Mouse (Mus musculus) stomach, embryonic 14.5 days (tissue): ENCODE data around the gene Epdr1. TPM values are rescaled to one million over a fixed set of nuclear protein-coding genes. Genes with fewer than 3 reads are reported as not detected.

Source experiments
- ATAC-seq: fragments of 200-750 bp; cut with Nextera tagmentation; 2 replicates; pipeline ENCODE4 v1.8.0; 2017; ENCODE audit warnings: low read depth, moderate TSS enrichment; ENCODE audit not compliant: insufficient number of reproducible peaks, insufficient read depth, low FRiP score
- H3K27ac ChIP-seq: fragments of 300-500 bp; sonication (generic); 2 replicates; pipeline ENCODE4 v1.5.1; 2014; ENCODE audit warnings: mild to moderate bottlenecking, low read length, moderate library complexity, mixed read lengths
- H3K27me3 ChIP-seq: fragments of 300-500 bp; sonication (generic); 2 replicates; pipeline ENCODE4 v1.6.1; 2014; ENCODE audit warnings: low read length, control low read depth, mixed read lengths; ENCODE audit not compliant: control insufficient read depth, insufficient read depth
- H3K36me3 ChIP-seq: fragments of 300-500 bp; sonication (generic); 2 replicates; pipeline ENCODE4 v1.6.1; 2014; ENCODE audit warnings: mild to moderate bottlenecking, control low read depth, low read length, moderate library complexity, mixed read lengths; ENCODE audit not compliant: control insufficient read depth, insufficient read depth
- H3K4me1 ChIP-seq: fragments of 300-500 bp; sonication (generic); 2 replicates; pipeline ENCODE4 v1.6.1; 2014; ENCODE audit warnings: low read length, control low read depth, mixed read lengths; ENCODE audit not compliant: control insufficient read depth, insufficient read depth
- H3K4me2 ChIP-seq: fragments of 300-500 bp; sonication (generic); replicated peaks from 2 replicates; pipeline ENCODE4 v1.6.1; 2014; ENCODE audit warnings: low read depth, low read length, control low read depth
- H3K4me3 ChIP-seq: fragments of 300-500 bp; sonication (generic); 2 replicates; pipeline ENCODE4 v1.5.1; 2014; ENCODE audit warnings: low read depth, low read length, control low read depth
- H3K9ac ChIP-seq: fragments of 300-500 bp; sonication (generic); replicated peaks from 2 replicates; pipeline ENCODE4 v1.6.1; 2014; ENCODE audit warnings: low read depth, mild to moderate bottlenecking, control low read depth, low read length, moderate library complexity, mixed read lengths
- H3K9me3 ChIP-seq: fragments of 300-500 bp; sonication (generic); 2 replicates; pipeline ENCODE4 v1.6.1; 2016; ENCODE audit warnings: low read depth, low read length, control low read depth; ENCODE audit not compliant: control insufficient read depth
- WGBS: fragments of 180-500 bp; shearing (Covaris S2); extraction: QIAGEN DNeasy Blood & Tissue Kit; methylation state at CpG from one replicate; pipeline ENCODE4 v1.1.7; 2014; 5-methylcytosine and 5-hydroxymethylcytosine counted together
- polyA plus RNA-seq: library from polyadenylated mRNA; unstranded; fragments of >200 nt; fragmentation: Nextera tagmentation; extraction: Ambion mirVana; gene quantifications from 2 replicates; pipeline ENCODE4 v1.2.1, GENCODE M21; 2014

The Epdr1 gene
- polyA plus RNA-seq, 1 experiment from 2014 or later, result 20.8 TPM

DNA sequence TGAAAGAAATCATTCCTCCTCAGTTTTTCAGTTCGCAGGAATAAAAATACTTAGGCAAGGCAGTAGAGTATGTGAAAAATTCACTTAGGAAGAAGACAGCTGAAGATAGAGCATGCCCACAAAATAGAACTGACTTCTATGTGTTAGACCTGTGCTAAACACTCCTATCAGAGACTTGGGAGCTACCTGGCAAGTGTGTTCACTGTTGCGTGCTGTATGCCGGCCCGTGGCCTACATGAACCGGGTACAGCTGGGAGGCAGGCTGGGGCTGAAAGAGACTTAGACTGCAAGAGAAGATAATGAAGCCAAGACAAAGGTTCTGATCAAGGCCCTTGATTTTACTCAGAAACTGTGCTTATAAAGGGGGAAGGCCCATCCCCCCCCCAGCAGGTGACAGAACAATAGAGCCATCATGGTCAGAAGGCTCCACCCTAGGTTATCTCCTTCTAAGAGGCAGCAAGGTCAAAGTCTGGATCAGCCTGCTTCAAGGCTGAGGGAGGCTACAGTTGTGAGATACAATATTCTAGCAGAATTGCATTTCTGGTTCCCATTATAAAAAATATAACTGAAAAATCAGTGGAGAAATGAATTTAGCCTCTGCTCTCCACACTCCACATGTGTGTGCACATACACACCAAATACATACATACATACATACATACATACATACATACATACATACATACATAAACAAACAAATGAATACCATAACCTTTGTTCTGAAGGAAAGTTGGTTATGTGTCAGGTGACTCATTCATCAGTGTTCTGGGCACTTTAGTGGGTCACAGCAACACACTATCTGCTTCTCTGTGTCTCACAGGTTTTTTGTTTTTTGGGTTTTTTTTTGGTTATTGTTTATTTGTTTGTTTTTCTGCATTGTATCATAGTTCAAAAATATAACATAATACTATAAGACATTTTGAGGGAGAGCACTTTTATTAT, 11.3 kb upstream of the Epdr1 start:
- H3K4me1 ChIP-seq, result no peaks in the 10 kb centered on the region
- H3K4me2 ChIP-seq, result no peak overlapping the region
- no peak overlapping the region for H3K27ac ChIP-seq
- no peaks in the 10 kb centered on the region for H3K9me3 ChIP-seq
- H3K27me3 ChIP-seq, result no peaks in the 10 kb centered on the region
- no peak for ATAC-seq
- H3K4me3 ChIP-seq, result no peak overlapping the region
- no peak overlapping the region for H3K9ac ChIP-seq
- 94% methylated on average over 5 of the region's 5 CpGs for WGBS
- no peaks in the 10 kb centered on the region for H3K36me3 ChIP-seq

DNA sequence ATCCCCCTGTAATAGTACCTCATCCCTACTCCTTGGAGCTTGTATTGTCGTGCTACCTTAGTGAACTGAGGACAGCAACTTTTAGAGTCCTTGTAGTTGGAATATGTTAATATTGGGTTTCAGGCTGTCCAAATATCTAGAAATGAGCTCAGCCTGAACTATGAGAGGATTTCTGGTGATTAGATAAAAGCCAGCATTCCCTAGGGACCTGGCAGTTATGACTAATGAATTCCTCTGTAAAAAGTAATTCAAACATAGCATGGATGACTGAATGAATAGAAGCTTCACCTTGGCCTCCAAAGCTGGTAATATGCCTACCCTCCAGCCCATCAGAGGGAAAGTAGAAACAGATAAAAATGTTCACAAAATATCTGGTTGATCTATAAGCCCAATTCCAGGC, 6.7 kb upstream of the Epdr1 start:
- H3K27ac ChIP-seq, result no peak overlapping the region
- no peaks in the 10 kb centered on the region for H3K36me3 ChIP-seq
- no peak for ATAC-seq
- 70% methylated on average over 1 of the region's 1 CpGs for WGBS
- peaks cover 5% of the 10 kb centered on the region for H3K27me3 ChIP-seq
- H3K9ac ChIP-seq, result no peak overlapping the region
- H3K4me2 ChIP-seq, result no peak overlapping the region
- no peaks in the 10 kb centered on the region for H3K9me3 ChIP-seq
- no peaks in the 10 kb centered on the region for H3K4me1 ChIP-seq
- no peak overlapping the region for H3K4me3 ChIP-seq

DNA sequence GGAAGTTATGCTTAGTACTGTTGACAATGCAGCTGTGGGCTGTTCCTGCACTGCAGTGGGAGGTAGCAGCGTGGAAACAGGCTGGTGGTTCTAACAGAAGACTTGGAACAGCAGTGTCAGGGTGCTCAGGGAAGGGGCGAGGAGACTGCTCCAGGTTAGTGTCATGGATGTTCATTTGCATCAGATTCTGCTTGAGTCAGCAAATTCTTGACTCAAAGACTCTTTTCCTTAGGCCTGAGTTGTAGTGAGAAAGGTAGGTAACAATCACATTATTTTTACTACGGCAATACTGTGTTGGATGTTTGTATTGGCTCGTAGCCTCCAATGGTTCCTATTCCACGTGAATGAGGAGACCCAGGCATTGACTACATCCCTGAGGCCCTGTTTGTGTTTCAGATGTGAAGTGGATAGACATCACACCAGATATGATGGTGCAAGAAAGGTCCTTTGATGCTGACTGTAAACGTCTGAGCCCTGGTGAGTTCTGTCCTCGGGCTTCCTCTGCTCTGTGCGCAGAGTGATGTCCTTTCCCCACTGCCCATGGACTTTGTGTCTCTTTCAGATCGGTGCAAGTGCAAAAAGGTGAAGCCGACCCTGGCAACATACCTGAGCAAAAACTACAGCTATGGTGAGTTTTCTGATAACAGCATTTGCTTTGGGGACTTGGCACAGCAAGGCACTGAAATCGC, 5.0 kb upstream of the Epdr1 start:
- peaks cover 5% of the 10 kb centered on the region for H3K27me3 ChIP-seq
- H3K4me3 ChIP-seq, result no peak overlapping the region
- no peaks in the 10 kb centered on the region for H3K9me3 ChIP-seq
- no peak overlapping the region for H3K4me2 ChIP-seq
- H3K27ac ChIP-seq, result no peak overlapping the region
- H3K9ac ChIP-seq, result no peak overlapping the region
- H3K4me1 ChIP-seq, result no peaks in the 10 kb centered on the region
- 85% methylated on average over 11 of the region's 11 CpGs for WGBS
- no peak for ATAC-seq
- H3K36me3 ChIP-seq, result no peaks in the 10 kb centered on the region

DNA sequence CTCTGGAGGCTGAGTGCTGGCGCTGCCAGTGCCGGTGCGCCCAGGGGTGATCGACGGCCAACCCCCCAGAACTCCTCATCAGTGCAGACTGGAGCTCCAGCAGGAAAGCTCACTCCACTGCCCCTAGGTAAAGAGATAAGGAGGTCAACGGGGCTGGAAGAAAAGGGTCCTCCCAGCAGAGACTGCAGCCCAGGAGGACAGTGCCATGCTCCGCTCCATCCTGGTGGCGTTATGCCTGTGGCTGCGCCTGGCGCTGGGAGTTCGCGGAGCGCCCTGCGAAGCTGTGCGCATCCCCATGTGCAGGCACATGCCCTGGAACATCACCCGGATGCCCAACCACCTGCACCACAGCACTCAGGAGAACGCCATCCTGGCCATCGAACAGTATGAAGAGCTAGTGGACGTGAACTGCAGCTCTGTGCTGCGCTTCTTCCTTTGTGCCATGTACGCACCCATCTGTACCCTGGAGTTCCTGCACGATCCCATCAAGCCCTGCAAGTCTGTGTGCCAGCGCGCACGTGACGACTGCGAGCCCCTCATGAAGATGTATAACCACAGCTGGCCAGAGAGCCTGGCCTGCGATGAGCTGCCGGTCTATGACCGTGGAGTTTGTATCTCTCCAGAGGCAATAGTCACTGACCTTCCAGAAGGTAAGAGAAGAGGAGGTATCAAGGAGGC, 3.6 kb upstream of the Epdr1 start:
- Histone ChIP-seq H3K9me3 (no peaks in the 10 kb centered on the region), H3K4me1 (no peaks in the 10 kb centered on the region), H3K36me3 (no peaks in the 10 kb centered on the region), H3K4me2 (peak overlapping the region; percentile 89), H3K9ac (peak overlapping the region; percentile 21; the same call in 1 of the 2 replicates), H3K27me3 (peaks cover 5% of the 10 kb centered on the region), H3K4me3 (peak overlapping the region; percentile 39), H3K27ac (no peak overlapping the region)
- 19% methylated on average over 30 of the region's 30 CpGs for WGBS
- peak; percentile 15; the same call in 1 of the 2 replicates for ATAC-seq

DNA sequence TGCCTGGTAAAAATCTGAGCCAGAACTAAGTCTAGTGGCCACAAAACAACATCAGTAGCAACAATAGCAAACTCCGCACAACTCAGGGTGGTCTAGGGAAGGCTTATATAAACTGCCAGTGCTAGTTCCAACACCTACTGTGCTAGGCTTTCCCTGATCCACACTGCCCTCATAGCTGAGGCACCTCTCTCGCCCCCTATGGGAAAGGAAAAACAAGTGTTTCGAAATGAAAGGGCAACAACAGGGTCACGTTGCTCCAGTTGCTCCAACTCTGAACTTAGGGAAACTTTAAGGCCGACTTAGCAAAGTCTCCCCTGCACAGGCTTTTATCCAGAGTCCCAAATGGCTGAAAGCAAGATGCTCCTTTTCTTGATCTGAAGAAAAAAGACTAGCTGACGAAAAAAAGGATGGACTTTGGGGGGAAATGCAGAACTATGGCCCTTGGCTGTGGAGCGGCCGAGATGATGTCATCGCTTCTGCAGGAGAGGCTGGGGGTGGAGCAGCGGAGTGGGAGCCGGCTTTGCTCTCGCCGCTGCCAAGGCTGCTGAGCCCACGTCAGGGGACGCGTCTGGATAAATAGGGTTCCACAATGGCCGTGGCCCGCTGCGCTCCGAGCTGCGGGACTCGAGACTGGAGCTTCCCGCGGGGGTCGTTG, 3.0 kb upstream of the Epdr1 start, which contains the start of gene Sfrp4:
Sfrp4 (plus strand) TSS at position 532 of the 655 bp plus-strand sequence.
- no peaks in the 10 kb centered on the region for H3K4me1 ChIP-seq
- WGBS, result 5% methylated on average over 25 of the region's 25 CpGs
- H3K9ac ChIP-seq, result peak within 1 kb of the TSS; percentile 21; the same call in 1 of the 2 replicates
- no peaks in the 10 kb centered on the region for H3K36me3 ChIP-seq
- peak within 1 kb of the TSS; percentile 39 for H3K4me3 ChIP-seq
- H3K9me3 ChIP-seq, result no peaks in the 10 kb centered on the region
- peak within 1 kb of the TSS; percentile 89 for H3K4me2 ChIP-seq
- no peak within 1 kb of the TSS for H3K27ac ChIP-seq
- peaks cover 5% of the 10 kb centered on the region for H3K27me3 ChIP-seq
- peak; percentile 74 for ATAC-seq

DNA sequence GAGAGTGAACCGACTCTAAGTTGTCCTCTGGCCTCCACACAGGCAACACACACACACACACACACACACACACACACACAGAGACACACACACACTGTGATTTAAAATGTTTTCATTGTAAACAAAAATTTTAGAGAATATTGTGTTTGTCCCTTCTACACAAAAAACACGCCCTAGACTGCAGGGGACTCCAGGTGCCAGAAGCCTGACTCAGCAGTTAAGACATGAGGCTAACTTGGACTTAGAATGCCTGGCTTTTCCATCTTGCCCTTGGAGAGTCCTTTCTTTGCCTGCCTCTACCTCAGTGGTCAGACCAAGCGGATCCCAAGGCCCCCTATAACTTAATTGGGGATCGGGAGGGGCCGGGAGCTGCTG, 899 bp downstream of the Epdr1 start:
- H3K4me3 ChIP-seq, result peak overlapping the region; percentile 62
- peak; percentile 44; the same call in 1 of the 2 replicates for ATAC-seq
- peak overlapping the region; percentile 93 for H3K4me2 ChIP-seq
- H3K9ac ChIP-seq, result peak overlapping the region; percentile 71; the same call in 1 of the 2 replicates
- no peaks in the 10 kb centered on the region for H3K9me3 ChIP-seq
- H3K27ac ChIP-seq, result no peak overlapping the region
- 8% methylated on average over 5 of the region's 5 CpGs for WGBS
- peaks cover 5% of the 10 kb centered on the region for H3K27me3 ChIP-seq
- H3K36me3 ChIP-seq, result no peaks in the 10 kb centered on the region
- H3K4me1 ChIP-seq, result no peaks in the 10 kb centered on the region

DNA sequence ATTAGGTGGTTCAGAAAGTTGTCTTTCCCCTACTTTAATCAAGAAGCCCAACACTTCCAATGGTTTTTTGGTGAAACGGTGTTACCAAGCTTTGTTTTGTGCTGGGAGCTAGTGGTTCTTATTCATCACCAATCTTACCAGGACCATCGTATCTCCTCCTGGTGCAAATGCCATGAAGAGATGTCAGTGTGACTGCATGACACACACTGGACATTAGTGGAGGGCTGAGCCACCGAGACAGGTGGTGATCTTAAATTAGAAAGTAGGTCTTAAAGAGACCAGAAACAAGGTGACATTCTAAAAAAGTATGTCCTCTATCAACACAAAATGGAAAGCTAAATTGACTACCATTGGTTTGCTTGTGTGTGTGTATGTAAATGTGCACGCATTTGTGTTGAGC, 1.6 kb downstream of the Epdr1 start:
- no peak overlapping the region for H3K4me2 ChIP-seq
- no peak overlapping the region for H3K4me3 ChIP-seq
- H3K9me3 ChIP-seq, result no peaks in the 10 kb centered on the region
- no peak overlapping the region for H3K9ac ChIP-seq
- H3K4me1 ChIP-seq, result no peaks in the 10 kb centered on the region
- no peak overlapping the region for H3K27ac ChIP-seq
- no peak for ATAC-seq
- no peaks in the 10 kb centered on the region for H3K36me3 ChIP-seq
- 92% methylated on average over 4 of the region's 4 CpGs for WGBS
- H3K27me3 ChIP-seq, result no peaks in the 10 kb centered on the region

DNA sequence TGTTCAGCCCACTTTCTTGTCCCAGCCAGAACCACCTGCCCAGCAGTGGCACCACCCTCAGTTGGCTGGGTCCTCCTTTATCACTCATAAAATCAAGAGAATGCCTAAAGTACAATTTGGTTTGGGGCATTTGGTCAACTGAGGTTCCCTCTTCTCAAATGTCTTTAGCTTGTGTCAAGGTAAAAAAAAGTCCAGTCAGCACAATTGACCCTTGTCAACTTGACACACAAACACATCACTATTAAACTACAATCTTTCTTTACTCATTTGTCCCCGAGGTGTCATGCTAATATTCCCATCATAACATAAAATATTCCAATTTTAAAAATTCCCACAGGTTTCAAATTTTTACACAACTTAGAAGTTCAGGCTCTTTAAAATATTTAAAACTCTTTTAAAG, 5.4 kb downstream of the Epdr1 start:
- no peak for ATAC-seq
- no peak overlapping the region for H3K27ac ChIP-seq
- H3K4me2 ChIP-seq, result no peak overlapping the region
- no peaks in the 10 kb centered on the region for H3K4me1 ChIP-seq
- no peak overlapping the region for H3K4me3 ChIP-seq
- no peaks in the 10 kb centered on the region for H3K9me3 ChIP-seq
- H3K36me3 ChIP-seq, result no peaks in the 10 kb centered on the region
- H3K27me3 ChIP-seq, result no peaks in the 10 kb centered on the region
- 83% methylated on average over 1 of the region's 1 CpGs for WGBS
- H3K9ac ChIP-seq, result no peak overlapping the region
